Mouse (Mus musculus) splenic B cell, adult 2 months (primary cell): ENCODE data around the gene Olfr763.
A peak's percentile ranks its signal among the peaks of the same experiment; 100 is the strongest.
"Not testable (repeated sequence)": the region's sequence is repeated elsewhere in the genome, so short reads cannot be mapped to it uniquely, and the experiment has no call there.

Source experiments
- DNase-seq: peaks from one replicate; pipeline ENCODE4 v3.0.0-alpha.2; 2011; ENCODE audit warnings: low read depth, low spot score
- H3K27me3 ChIP-seq: 2 replicates; pipeline ENCODE4 v1.6.1; 2012; ENCODE audit warnings: mild to moderate bottlenecking, low read length, moderate library complexity, mixed read lengths; ENCODE audit not compliant: control insufficient read depth, poor library complexity, insufficient read depth, severe bottlenecking
- H3K36me3 ChIP-seq: 2 replicates; pipeline ENCODE4 v1.6.1; 2012; ENCODE audit warnings: mild to moderate bottlenecking, low read length, moderate library complexity, mixed read lengths; ENCODE audit not compliant: control insufficient read depth, poor library complexity, insufficient read depth, severe bottlenecking

Olfr763 gene

DNA sequence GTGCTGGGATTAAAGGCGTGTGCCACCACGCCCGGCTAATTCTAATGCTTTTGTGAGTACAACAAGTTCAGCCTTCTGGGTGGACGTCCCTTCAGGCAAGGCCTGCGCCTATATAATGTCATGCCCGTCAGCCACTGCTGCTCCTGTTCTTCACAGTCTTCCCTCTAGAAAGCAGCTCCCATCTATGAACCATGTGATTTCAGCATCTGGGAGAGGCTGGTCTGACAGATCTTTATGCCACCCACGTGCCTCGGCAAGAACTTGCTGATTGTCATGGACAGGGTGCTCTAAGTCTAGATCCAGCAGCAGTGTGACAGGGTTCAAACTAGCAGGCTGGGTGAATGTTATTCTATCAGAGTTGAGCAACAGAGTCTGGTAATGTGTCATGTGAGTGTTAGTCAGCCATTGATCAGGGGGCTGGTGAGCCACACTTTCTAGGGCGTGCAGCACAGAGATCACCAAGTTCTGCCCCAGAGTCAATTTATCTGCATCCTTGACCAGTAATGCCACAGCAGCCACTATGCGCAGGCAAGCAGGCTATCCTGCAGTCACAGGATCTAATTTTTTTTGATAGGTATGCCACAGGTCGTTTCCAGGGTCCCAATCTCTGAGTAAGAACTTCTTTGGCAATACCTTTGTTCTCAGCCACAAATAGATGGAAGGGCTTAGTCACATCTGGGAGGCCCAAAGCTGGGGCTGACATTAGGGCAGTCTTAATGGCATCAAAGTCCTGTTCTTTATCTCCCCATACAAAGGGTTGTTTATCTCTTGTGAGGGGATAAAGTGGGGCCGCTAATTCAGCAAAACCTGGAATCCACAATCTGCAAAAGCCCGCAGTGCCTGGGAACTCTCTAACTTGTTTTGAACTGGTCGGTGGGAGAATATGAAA is 6.3 kb upstream of the Olfr763 start:
- DNase-seq: no peak
- no peaks in the 10 kb centered on the region for H3K27me3 ChIP-seq
- no peaks in the 10 kb centered on the region for H3K36me3 ChIP-seq

DNA sequence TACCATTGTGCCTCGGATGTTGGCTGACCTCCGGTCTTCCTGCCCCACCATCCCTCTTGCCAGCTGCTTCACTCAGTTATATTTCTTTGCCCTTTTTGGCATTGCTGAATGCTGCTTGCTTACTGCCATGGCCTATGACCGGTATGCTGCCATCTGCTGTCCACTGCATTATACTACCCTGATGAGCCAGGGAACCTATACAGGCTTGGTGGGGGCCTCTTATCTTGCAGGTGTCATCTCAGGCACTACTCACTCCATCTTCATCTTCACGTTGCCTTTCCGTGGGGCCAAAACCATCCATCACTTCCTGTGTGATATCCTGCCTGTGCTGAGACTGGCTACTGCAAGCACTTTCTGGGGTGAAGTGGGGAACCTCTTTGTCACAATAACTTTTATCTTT is 920 bp downstream of the Olfr763 start:
- not testable (repeated sequence) for H3K36me3 ChIP-seq, DNase-seq, H3K27me3 ChIP-seq

DNA sequence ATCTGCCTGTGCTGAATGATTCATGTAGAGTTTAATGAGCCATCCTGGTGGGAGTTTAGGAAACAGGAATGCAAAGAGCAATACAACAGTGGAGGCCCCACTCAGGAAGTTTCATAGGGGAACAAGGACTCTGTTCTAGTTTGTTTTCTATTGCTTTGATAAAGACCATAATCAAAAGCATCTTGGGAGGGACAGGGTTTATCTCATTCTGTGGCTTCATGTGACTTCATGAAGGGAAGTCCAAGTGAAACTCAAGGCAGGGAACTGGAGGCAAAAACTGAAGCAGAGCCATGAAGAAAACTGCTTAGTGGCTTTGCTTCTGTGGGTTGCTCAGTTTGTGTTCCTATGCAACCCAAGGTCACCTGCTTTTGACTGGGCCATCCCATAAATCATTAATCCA is 3.9 kb downstream of the Olfr763 start:
- no peaks in the 10 kb centered on the region for H3K36me3 ChIP-seq
- H3K27me3 ChIP-seq: no peaks in the 10 kb centered on the region
- DNase-seq: no peak

GRCm38 (mm10) chr10:129023319-129023718 is 12.7 kb downstream of the Olfr763 start:
- Histone ChIP-seq H3K27me3 (no peaks in the 10 kb centered on the region), H3K36me3 (no peaks in the 10 kb centered on the region)
- DNase-seq: no peak

DNA sequence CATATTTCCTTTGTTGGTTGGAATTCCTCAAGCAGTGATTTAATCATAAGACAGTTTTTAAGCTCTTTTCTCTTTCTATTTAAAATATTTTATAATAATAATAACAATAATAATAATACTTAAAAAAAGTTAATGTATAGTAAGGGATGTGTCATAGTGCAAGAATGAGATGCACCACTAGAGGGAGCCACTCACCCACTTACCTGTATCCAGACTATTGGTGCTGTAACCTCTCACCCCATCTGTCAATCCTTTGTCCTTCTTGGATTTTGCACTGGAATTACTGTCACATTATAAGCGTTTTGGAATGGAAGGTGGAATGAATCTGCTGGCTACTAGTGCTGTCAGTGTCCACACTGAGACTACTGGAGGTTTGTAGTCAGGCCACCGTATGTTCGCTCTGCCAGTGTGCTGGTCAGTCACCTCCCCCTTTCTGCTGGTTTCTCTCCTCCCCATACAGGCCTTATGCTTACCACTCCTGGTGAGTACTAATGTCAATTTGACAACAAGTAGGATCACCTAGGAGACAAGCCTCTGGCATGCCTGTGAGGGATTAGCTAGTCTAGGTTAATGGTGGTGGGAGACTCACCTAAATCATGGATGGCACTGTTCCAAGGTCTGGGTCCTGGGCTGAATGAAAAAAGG is 15.5 kb downstream of the Olfr763 start:
- peak; percentile 45 for DNase-seq
- Histone ChIP-seq H3K27me3 (no peaks in the 10 kb centered on the region), H3K36me3 (no peaks in the 10 kb centered on the region)

GRCm38 (mm10) chr10:129028343-129028742 is 17.8 kb downstream of the Olfr763 start:
- H3K27me3 ChIP-seq: no peaks in the 10 kb centered on the region
- no peaks in the 10 kb centered on the region for H3K36me3 ChIP-seq
- no peak for DNase-seq

GRCm38 (mm10) chr10:129039796-129040195 is 29.2 kb downstream of the Olfr763 start, which contains the start of gene Olfr764-ps1:
Olfr764-ps1 (minus strand) TSS chr10:129039896.
- no peak for DNase-seq
- Histone ChIP-seq H3K36me3 (no peaks in the 10 kb centered on the region), H3K27me3 (no peaks in the 10 kb centered on the region)

GRCm38 (mm10) chr10:129049898-129050297 is 39.3 kb downstream of the Olfr763 start, which contains the start of gene Olfr765:
Olfr765 (minus strand) TSS chr10:129049998.
- DNase-seq, H3K36me3 ChIP-seq, H3K27me3 ChIP-seq: not testable (repeated sequence)
